Mouse (Mus musculus): ENCODE data around the gene Tex9.

GRCm38 (mm10) chr9:72427861-72428260 is 64.2 kb downstream of the Tex9 start:
- TF ChIP-seq CTCF (IDR thresholded peaks at IDR 0.05; ENCODE audit: extremely low read depth, insufficient read depth, low read length) = no peak
- TF ChIP-seq POLR2A (IDR thresholded peaks at IDR 0.05; ENCODE audit: extremely low read depth, insufficient read depth, low read length) = no peak
